Mouse (Mus musculus): ENCODE measurements around the gene Itga11. TPM values are rescaled to one million over a fixed set of nuclear protein-coding genes. Genes with fewer than 3 reads are reported as not detected.

Gene Itga11
- polyA plus RNA-seq (2014; fragmentation: Nextera tagmentation; extraction: Ambion mirVana): 0.19 and 0.26 TPM in 2 replicates

DNA sequence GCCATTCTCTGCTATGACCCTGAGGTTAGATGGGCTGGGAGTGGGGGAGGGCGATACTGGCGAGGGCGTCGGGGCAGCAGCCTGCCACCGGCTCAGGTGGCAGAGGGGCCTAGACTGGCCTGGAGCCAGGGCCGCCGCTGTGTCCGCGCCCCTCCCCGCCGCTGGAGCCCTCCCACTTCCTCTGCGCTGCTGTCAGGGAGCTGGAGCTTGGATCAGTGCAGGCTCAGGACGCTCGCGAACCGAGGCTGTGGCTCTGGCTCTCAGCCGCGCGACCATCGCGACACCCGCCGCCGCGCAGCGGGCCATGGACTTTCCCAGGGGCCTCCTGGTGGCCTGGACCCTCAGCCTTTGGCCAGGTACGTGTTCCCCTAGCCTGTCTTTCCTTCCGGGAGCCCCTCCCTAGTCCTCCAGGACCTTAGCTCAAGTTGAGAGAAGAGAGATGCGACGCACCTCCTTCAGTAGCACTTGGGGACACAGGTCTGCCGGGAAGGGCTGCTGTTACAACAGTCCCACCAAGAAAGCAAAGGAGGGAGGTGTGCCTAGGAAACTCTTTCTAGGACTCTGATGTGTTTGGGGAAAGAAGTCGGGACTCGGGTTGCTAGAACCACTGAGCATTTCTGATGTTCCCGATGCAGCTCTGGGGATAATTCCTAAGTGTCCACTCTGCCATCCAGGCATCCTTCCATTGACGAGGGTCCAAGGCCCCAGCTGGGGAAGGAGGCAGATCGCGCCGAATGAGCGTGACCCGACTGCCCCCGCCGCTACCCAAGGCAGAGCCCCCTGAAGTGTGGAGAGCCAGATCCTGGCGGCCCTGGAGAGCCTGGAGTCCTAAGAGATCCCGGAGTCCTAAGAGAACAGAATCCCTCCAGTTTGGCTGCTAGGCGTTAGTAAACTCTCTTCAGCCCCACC lies at the start of gene Itga11:
Gene Itga11, plus strand, starts transcription at position 186 of the 909 bp plus-strand sequence.
- ATAC-seq (replicated peaks; ENCODE audit: low FRiP score) (no peak), DNase-seq (ENCODE audit: low spot score) (peak; percentile 43)
- Histone ChIP-seq H3K9ac (ENCODE audit: low read depth, low read length) (no peak within 1 kb of the TSS), H3K4me2 (peak within 1 kb of the TSS; percentile 65), H3K36me3 (ENCODE audit: control insufficient read depth, insufficient read depth, low read length) (no peaks in the 10 kb centered on the region), H3K9me3 (ENCODE audit: control insufficient read depth, low read length) (no peaks in the 10 kb centered on the region), H3K27me3 (replicated peaks; ENCODE audit: control insufficient read depth, insufficient read depth, low read length) (peaks cover 44% of the 10 kb centered on the region), H3K4me1 (replicated peaks; ENCODE audit: control insufficient read depth, insufficient read depth, low read length) (no peaks in the 10 kb centered on the region), H3K27ac (ENCODE audit: low read depth, low read length) (no peak within 1 kb of the TSS), H3K4me3 (ENCODE audit: low read depth, low read length) (peak within 1 kb of the TSS; percentile 35)
- 2% methylated on average over 45 of the region's 45 CpGs for WGBS

DNA sequence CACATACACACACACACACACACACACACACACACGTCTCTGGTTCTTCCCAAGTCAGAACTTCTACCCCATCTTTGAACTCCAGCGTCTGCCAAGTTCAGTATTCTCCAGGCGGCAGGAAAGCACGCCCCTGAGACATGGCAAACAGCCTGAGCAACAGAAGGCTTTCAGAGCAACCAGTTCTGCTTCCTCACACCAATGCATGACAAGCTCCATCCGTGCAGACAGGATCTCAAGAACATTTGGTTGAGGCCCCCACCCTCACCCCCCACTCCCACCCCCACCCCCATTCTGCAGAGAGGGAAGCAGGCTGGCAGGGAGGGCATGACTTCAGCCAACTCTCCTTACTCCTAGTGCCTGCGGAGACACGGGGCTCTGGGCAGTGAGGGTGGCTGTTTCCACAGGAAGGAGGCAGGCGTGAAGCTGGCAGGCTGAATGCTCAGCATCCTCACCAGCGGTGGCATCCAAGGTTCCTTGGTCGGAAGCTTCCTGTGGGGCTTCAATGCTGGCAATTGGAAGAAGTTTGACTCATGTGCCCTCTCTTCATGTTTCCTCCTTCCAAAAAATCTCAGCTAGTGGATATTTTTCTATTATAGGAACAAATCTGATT lies 46.9 kb upstream of the Itga11 start:
- H3K9ac ChIP-seq (ENCODE audit: low read depth, low read length): no peak overlapping the region
- H3K36me3 ChIP-seq (ENCODE audit: control insufficient read depth, insufficient read depth, low read length): no peaks in the 10 kb centered on the region
- H3K27ac ChIP-seq (ENCODE audit: low read depth, low read length): no peak overlapping the region
- no peak overlapping the region for H3K4me2 ChIP-seq
- 69% methylated on average over 10 of the region's 10 CpGs for WGBS
- H3K4me1 ChIP-seq (replicated peaks; ENCODE audit: control insufficient read depth, insufficient read depth, low read length): no peaks in the 10 kb centered on the region
- no peak overlapping the region for H3K4me3 ChIP-seq (ENCODE audit: low read depth, low read length)
- no peak for DNase-seq (ENCODE audit: low spot score)
- H3K9me3 ChIP-seq (ENCODE audit: control insufficient read depth, low read length): no peaks in the 10 kb centered on the region
- H3K27me3 ChIP-seq (replicated peaks; ENCODE audit: control insufficient read depth, insufficient read depth, low read length): no peaks in the 10 kb centered on the region
- no peak for ATAC-seq (replicated peaks; ENCODE audit: low FRiP score)

DNA sequence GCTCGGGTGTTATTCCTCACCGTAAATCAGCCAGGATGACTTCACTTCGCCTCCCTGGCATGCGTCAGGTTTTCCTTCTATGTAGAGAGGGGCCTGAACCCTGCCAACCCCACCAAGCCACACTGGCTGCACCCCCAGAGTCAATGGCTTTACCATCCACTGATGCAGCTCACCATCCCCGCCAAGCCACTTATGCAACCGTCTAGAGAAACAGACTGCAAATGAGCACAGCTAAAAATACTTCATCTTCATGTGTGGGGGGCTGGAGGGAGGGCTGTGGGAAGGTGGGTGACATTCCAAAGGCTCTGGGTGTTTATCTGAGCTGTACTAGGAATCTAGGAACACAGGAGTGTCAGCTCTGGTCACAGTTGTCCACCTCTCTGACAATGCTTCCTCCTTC lies 45.2 kb upstream of the Itga11 start:
- no peak overlapping the region for H3K27ac ChIP-seq (ENCODE audit: low read depth, low read length)
- no peak overlapping the region for H3K4me2 ChIP-seq
- H3K36me3 ChIP-seq (ENCODE audit: control insufficient read depth, insufficient read depth, low read length): no peaks in the 10 kb centered on the region
- H3K27me3 ChIP-seq (replicated peaks; ENCODE audit: control insufficient read depth, insufficient read depth, low read length): no peaks in the 10 kb centered on the region
- H3K9ac ChIP-seq (ENCODE audit: low read depth, low read length): no peak overlapping the region
- no peaks in the 10 kb centered on the region for H3K4me1 ChIP-seq (replicated peaks; ENCODE audit: control insufficient read depth, insufficient read depth, low read length)
- H3K9me3 ChIP-seq (ENCODE audit: control insufficient read depth, low read length): no peaks in the 10 kb centered on the region
- no peak overlapping the region for H3K4me3 ChIP-seq (ENCODE audit: low read depth, low read length)
- WGBS: 74% methylated on average over 6 of the region's 6 CpGs
- ATAC-seq (replicated peaks; ENCODE audit: low FRiP score): no peak
- DNase-seq (ENCODE audit: low spot score): no peak

GRCm38 (mm10) chr9:62638045-62638444 lies 39.6 kb upstream of the Itga11 start:
- Histone ChIP-seq H3K27ac (ENCODE audit: low read depth, low read length) (no peak overlapping the region), H3K4me3 (ENCODE audit: low read depth, low read length) (no peak overlapping the region), H3K9me3 (ENCODE audit: control insufficient read depth, low read length) (no peaks in the 10 kb centered on the region), H3K27me3 (replicated peaks; ENCODE audit: control insufficient read depth, insufficient read depth, low read length) (no peaks in the 10 kb centered on the region), H3K9ac (ENCODE audit: low read depth, low read length) (no peak overlapping the region), H3K4me2 (no peak overlapping the region), H3K36me3 (ENCODE audit: control insufficient read depth, insufficient read depth, low read length) (no peaks in the 10 kb centered on the region), H3K4me1 (replicated peaks; ENCODE audit: control insufficient read depth, insufficient read depth, low read length) (no peaks in the 10 kb centered on the region)
- DNase-seq (ENCODE audit: low spot score) (no peak), ATAC-seq (replicated peaks; ENCODE audit: low FRiP score) (no peak)
- WGBS: 57% methylated on average over 6 of the region's 6 CpGs

DNA sequence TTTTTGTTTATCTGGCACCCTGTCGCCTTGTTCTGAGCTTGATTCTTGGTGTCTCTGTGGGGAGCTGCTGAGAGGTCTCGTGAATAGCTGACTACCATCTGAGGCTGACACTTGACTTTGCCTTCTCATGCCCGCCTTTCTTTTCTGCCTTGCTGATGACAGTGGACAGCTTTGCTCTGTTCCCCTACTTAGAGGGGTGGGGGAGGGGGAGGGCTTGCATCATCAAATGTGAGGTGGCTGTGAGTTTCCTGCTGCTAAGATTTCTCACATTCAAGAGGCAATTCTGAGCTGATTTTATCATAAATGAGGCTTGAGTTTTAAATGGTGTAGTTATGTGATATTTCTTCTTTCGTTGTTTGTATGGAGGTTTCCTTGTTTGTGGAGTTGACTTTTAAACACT lies 37.9 kb upstream of the Itga11 start:
- no peaks in the 10 kb centered on the region for H3K27me3 ChIP-seq (replicated peaks; ENCODE audit: control insufficient read depth, insufficient read depth, low read length)

DNA sequence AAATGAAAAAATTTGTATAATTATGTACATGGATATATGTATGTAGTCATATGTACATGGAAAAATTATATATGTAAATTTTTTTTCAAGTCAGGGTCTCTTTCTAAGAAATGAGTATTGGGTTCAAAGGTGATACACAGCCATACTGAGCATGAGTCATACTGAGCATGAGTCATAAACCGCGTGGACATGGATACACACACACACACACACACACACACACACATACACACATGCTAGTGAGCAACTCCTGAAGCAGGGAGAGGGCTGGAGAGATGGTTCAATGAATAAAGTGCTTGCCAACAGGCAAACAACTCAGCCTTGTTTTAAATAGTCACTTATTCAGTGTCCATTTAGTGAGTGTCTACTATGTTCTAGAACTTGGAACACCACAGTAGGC lies 37.4 kb upstream of the Itga11 start:
- 82% methylated on average over 2 of the region's 2 CpGs for WGBS
- Histone ChIP-seq H3K4me2 (no peak overlapping the region), H3K9me3 (ENCODE audit: control insufficient read depth, low read length) (no peaks in the 10 kb centered on the region), H3K27me3 (replicated peaks; ENCODE audit: control insufficient read depth, insufficient read depth, low read length) (no peaks in the 10 kb centered on the region), H3K4me1 (replicated peaks; ENCODE audit: control insufficient read depth, insufficient read depth, low read length) (no peaks in the 10 kb centered on the region), H3K27ac (ENCODE audit: low read depth, low read length) (no peak overlapping the region), H3K36me3 (ENCODE audit: control insufficient read depth, insufficient read depth, low read length) (no peaks in the 10 kb centered on the region), H3K9ac (ENCODE audit: low read depth, low read length) (no peak overlapping the region), H3K4me3 (ENCODE audit: low read depth, low read length) (no peak overlapping the region)
- no peak for DNase-seq (ENCODE audit: low spot score)
- ATAC-seq (replicated peaks; ENCODE audit: low FRiP score): no peak

More for the DNA sequence above, 37.9 kb upstream of the Itga11 start:
- no peaks in the 10 kb centered on the region for H3K4me1 ChIP-seq (replicated peaks; ENCODE audit: control insufficient read depth, insufficient read depth, low read length)
- no peak overlapping the region for H3K27ac ChIP-seq (ENCODE audit: low read depth, low read length)
- 62% methylated on average over 4 of the region's 4 CpGs for WGBS
- no peaks in the 10 kb centered on the region for H3K9me3 ChIP-seq (ENCODE audit: control insufficient read depth, low read length)
- no peak for DNase-seq (ENCODE audit: low spot score)
- no peak for ATAC-seq (replicated peaks; ENCODE audit: low FRiP score)
- no peak overlapping the region for H3K4me3 ChIP-seq (ENCODE audit: low read depth, low read length)
- H3K36me3 ChIP-seq (ENCODE audit: control insufficient read depth, insufficient read depth, low read length): no peaks in the 10 kb centered on the region
- no peak overlapping the region for H3K4me2 ChIP-seq
- H3K9ac ChIP-seq (ENCODE audit: low read depth, low read length): no peak overlapping the region

DNA sequence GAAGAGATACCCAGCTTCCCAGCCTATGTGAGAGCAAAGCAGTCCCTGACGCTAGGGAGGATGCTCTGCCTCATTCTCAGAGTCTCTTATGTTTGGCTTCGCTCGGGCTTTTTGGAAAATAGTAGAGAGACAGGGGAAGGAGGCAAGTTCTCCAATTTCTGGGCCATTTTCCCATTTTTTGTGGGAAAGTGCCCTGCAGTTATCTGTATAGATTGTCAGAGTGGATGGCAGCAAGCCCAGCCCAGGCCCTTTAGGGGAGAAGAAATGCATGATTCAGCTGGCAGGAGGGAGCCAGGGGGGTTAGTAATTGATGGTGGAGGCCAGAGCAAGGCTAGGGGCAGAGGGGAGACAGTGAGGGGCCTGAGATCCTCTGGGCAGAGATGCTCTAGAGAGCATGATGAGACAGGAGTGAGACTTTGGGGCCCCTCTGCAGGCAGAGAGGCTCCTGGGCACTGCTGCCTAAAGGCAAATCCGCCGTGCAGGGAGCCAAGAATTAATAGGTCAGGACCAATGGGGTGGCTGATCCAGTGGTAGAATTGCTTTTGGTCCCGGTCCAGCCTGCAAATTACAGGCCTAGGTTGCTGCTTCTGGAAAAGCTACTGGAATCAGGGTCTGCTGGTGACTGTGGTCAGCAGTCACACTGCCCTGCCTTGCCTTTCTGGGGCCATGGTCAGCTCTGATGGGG lies 31.8 kb upstream of the Itga11 start:
- Histone ChIP-seq H3K27ac (ENCODE audit: low read depth, low read length) (no peak overlapping the region), H3K4me2 (no peak overlapping the region), H3K9ac (ENCODE audit: low read depth, low read length) (no peak overlapping the region), H3K9me3 (ENCODE audit: control insufficient read depth, low read length) (no peaks in the 10 kb centered on the region), H3K27me3 (replicated peaks; ENCODE audit: control insufficient read depth, insufficient read depth, low read length) (no peaks in the 10 kb centered on the region), H3K36me3 (ENCODE audit: control insufficient read depth, insufficient read depth, low read length) (no peaks in the 10 kb centered on the region), H3K4me1 (replicated peaks; ENCODE audit: control insufficient read depth, insufficient read depth, low read length) (no peaks in the 10 kb centered on the region), H3K4me3 (ENCODE audit: low read depth, low read length) (no peak overlapping the region)
- no peak for ATAC-seq (replicated peaks; ENCODE audit: low FRiP score)
- DNase-seq (ENCODE audit: low spot score): no peak
- 76% methylated on average over 6 of the region's 6 CpGs for WGBS

- no peak overlapping the region for H3K4me3 ChIP-seq (ENCODE audit: low read depth, low read length)
- ATAC-seq (replicated peaks; ENCODE audit: low FRiP score) (no peak), DNase-seq (ENCODE audit: low spot score) (no peak)
Measured at GRCm38 (mm10) chr9:62646721-62647183, 30.9 kb upstream of the Itga11 start.

More at GRCm38 (mm10) chr9:62646721-62647183, 30.9 kb upstream of the Itga11 start:
- Histone ChIP-seq H3K4me2 (no peak overlapping the region), H3K36me3 (ENCODE audit: control insufficient read depth, insufficient read depth, low read length) (no peaks in the 10 kb centered on the region), H3K4me1 (replicated peaks; ENCODE audit: control insufficient read depth, insufficient read depth, low read length) (no peaks in the 10 kb centered on the region), H3K9me3 (ENCODE audit: control insufficient read depth, low read length) (no peaks in the 10 kb centered on the region), H3K27ac (ENCODE audit: low read depth, low read length) (no peak overlapping the region), H3K9ac (ENCODE audit: low read depth, low read length) (no peak overlapping the region), H3K27me3 (replicated peaks; ENCODE audit: control insufficient read depth, insufficient read depth, low read length) (no peaks in the 10 kb centered on the region)
- 70% methylated on average over 7 of the region's 7 CpGs for WGBS
